Mouse (Mus musculus) gastrocnemius, adult 18-20 months (tissue): ENCODE measurements around the gene Myh6. TPM values are rescaled to one million over a fixed set of nuclear protein-coding genes. Genes with fewer than 3 reads are reported as not detected.
"Not testable (repeated sequence)": the region's sequence is repeated elsewhere in the genome, so short reads cannot be mapped to it uniquely, and the experiment has no call there.

Experiments
- DNase-seq: peaks from one replicate; pipeline ENCODE4 v3.0.0; 2021; ENCODE audit warnings: low spot score
- total RNA-seq, 2 experiments: library from RNA; stranded (reverse); gene quantifications; 2 replicates each; pipeline ENCODE4 v1.2.3; 2021

Gene Myh6
- total RNA-seq, 2 experiments from 2014 or later = 174 to 189 TPM

DNA sequence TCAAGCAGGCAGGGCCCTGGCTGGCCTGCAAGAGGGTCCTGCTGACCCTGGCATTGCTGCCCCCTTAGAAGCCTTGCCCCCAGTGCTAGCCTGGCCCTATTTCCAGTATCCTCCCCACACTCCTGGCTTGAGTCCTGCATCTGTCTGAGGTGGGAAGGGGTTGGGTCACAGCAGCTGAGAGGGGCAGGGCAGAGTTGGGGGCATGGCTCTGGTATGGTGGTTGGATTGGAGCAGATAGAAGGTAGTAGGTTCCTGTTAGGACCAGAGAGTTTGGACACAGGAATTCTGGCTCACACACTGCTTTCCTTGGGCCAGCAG lies 28.1 kb upstream of the Myh6 start:
- DNase-seq = no peak

DNA sequence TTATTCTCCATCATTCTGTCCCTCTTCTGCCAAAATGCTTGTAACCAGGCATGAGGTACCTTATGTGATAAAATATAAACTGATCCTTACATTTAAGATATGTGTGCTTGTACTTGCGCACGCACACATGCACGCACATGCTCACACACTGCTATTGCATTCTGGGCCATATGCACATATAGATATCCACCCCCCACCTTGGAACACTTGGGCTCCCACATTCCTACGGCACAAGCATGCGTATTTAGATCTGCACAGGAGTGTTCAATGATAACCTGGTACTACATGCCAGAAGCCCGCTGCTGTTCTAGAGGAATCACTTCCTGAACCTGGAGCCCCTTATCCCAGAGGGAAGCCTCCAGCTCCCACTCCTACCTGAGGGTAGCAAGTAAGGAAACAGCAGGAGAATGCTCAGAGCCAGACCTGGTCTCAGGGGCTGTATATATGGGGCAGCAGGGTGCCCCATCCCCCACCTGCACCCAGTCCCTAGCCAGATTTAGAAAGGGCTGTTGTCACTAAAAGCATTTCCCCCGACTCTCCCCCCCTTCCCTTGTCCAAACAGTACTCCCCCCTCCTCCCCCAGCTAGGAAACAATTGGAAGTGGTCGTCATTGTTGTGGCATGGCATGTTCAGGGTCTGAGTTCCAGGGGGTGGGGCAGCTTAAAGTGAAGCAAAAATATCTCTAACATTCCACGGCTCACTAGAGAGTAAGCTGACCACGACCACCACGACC lies 27.6 kb upstream of the Myh6 start, which contains the start of gene Myh7:
TSS of gene Myh7 (minus strand) at position 491 of the 733 bp plus-strand sequence.
- DNase-seq = no peak

DNA sequence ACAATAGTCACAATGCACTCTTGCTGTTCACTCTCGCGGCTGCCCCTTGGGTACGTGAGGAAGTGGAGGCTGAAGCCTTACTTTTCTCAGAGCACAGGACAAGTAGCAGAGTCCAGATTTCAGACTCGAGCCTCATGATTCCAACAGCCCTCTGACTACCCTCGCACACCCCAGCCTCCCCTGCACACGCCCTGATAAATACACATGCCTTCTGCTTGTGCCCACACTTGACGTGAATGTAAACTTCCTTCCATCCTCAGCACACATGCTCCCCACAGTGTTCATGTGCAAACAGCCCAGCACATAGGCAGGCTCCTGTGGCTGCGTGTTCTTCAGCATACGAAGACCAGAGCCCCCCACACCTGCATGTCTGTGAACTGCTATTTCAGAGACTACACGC lies 26.9 kb upstream of the Myh6 start:
- no peak for DNase-seq

DNA sequence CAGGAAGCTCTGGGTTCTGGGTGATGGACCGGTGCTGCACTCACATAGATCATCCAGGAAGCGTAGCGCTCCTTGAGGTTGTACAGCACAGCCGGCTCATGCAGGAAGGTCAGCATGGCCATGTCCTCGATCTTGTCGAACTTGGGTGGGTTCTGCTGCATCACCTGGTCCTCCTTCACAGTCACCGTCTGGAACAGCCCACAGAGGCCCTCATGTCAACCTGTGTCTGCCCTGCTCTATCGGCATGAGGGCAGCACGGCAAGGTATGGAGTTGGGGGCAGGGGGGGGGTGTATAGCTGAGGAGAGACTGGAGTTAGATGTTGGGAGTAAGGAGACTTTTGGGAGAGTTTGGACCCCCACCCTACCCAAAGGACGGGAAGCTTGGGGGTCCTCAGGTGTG lies 25.5 kb upstream of the Myh6 start:
- no peak for DNase-seq

DNA sequence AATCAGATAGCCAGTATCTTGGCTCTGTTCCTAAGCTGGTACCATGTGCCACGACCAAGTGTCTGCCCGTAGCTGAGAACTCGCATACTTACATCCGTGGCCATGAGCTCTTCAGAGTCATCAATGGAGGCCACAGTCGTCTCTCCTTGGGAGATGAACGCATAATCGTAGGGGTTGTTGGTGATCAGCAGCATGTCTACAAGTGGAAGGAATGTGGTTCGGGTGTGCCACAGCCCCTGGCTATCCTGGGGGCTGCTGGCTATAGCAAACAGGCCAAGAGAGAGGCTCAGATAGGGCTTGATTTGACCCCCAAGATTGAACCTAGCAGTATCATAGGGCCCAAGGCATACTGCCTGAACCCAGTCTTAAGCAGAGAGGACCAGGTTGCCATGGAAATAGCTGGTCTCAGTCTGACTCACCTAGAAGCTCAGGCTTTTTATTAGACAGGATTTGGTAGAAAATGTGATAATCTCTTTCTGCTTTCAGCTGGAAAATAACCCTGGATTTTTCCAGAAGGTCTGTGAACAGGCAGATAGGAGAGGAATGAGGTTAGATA lies 23.2 kb upstream of the Myh6 start:
- no peak for DNase-seq

DNA sequence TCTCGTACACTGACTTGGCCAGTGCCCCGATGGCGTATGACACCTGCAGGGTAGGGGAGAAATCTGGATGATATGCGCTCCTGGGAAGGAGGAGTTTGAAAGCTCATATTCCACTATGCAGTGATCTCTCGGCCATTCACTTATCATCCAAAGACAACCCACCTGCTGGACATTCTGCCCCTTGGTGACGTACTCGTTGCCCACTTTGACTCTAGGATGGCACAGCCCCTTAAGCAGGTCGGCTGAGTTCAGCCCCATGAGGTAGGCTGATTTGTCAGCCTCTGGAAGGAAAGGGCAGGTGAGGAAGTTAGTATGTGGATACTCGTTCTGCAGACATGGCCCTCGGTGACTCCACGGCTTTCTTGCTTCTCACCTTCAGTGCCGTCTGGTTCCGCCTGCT lies 22.2 kb upstream of the Myh6 start:
- no peak for DNase-seq

DNA sequence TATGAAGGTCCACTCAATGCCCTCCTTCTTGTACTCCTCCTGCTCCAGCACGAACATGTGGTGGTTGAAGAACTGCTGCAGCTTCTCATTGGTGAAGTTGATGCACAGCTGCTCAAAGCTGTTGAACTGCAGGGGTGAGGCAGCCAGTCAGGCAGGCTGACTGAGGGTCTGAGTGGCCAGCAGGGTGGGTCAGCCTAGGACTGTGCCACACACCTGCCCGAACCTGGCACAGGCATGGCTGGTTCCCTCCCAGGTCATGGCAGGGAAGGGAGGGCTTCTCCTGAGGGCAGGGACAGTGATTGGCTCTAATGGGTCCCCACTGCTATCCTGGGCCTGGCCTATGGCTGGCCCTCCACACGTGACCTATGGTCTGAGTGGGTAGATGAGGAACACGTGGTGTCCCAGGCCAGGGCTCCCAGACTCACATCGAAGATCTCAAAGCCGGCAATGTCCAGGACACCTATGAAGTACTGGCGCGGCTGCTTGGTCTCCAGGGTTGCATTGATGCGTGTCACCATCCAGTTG lies 21.7 kb upstream of the Myh6 start:
- not testable (repeated sequence) for DNase-seq

DNA sequence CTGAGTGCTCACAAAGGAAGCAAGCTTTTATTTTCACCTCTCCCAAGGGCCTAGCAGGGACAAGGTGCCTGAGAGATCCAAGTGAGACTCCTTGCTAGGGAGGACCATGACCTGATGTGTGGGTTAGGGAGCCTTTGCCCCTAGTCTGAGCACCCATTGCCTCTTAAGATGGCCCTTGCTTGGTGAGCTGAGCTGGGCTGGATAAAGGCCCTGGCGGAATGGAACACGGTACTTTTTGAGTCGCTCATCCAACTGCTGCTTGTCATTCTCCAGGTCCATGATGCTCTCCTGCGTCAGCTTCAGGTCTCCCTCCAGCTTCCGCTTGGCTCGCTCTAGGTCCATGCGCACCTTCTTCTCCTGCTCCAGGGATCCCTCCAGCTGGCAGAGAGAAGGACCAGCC lies 15.2 kb upstream of the Myh6 start:
- no peak for DNase-seq

DNA sequence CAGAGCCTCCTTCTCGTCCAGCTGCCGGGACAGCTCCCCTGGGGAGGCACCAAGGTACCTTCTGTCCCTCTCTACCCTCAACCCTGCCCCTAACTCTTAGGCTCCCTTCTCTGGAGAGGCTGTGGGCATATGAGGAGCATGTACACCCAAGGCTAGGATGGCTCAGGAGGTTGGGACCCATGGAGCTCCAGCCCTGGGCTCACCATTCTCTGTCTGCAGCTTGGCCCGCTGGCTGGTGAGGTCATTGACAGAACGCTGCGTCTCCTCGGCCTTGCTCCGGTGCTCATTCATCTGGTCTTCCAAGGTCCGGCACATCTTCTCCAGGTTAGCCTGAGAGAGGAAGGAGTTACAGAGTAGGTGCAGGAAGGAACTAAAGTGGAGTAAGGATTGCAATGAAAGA lies 11.9 kb upstream of the Myh6 start:
- DNase-seq = no peak

DNA sequence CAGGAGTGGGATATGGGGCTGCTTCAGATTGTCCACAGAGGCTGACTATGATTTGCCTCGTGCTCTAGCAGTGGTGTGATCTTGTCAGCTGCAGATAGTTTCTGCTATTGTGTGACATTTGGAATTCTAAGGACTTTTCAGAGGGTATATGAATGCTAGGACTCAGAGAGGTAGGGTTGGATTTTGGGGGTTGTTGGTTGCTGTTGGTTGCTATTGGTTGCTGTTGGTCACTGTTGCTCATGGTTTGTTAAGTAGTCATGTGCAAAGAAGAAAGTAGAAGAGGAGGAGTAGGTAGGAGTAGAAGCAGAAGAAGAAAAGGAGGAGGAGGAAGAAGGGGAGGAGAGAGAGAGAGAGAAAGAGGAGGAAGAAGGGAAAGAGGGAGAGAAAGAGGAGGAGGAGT lies 9.9 kb upstream of the Myh6 start, which contains the start of gene Gm17428:
TSS of gene Gm17428 (plus strand) at position 301 of the 400 bp plus-strand sequence.
- no peak for DNase-seq

DNA sequence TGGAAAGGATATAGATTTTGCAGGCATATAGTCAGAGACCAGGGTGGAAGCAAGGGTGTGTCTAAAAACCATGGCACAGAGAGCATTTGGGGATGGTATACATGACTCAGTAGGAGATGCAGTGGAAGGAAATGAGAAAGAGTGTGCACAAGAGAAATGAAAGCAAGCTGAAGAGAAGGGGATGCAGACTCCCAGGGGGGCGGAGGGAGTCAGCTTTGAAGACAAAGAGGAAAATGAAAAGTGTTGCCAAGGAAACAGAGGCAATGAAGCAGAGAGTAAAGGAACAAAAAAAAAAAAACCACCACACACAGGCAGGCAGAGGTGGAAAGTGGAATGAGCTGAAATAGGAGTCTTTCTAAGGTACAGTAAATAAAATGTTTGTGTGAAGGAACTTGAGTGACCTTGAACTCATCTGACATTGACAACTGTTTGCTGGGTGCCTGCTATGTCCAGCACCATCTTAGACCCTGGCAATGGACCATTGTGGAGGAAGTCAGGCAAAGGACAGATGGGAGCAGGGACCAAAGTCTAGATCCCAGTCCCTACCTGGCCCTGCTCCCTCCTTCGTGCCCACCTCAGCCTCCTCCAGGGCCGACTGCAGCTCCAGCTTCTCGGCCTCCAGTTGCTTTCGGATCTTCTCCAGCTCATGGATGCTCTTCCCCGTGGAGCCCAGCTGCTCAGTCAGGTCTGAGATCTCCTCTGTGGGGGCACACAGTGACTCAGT lies 7.5 kb upstream of the Myh6 start:
- DNase-seq = no peak

DNA sequence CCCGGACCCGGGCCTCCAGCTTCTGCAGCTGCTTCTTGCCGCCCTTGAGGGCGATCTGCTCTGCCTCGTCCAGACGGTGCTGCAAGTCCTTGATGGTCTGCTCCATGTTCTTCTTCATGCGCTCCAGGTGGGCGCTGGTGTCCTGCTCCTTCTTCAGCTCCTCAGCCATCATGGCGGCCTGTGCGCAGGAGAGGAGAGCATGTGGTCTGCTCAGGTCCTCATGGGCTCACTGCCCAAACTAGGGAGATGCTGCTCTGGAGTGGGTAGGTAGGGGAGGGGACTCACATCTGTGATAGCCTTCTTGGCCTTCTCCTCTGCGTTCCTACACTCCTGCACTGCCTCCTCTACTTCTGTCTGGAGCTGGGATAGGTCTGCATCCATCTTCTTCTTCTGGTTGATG lies 6.1 kb upstream of the Myh6 start:
- DNase-seq = not testable (repeated sequence)

DNA sequence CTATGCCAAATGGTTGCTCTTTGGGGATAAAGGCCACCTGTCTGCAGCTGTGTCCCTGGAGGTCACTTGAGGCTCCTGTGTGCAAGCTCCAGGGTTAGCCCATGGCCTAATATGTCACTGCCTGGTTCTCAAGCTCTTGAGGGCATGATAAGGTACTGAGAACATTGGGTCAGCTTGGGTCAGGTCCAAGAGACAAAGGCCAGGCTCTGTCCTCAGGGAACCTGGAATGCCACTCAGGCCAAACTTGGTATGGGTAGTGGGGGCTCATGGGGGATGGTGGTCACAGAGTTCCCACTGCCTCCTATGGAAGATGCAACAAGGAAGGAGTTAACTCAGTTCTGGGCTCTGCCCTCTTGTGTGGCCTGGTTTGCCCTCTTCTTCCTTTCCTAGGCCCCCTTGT lies 1.6 kb upstream of the Myh6 start:
- DNase-seq = no peak

DNA sequence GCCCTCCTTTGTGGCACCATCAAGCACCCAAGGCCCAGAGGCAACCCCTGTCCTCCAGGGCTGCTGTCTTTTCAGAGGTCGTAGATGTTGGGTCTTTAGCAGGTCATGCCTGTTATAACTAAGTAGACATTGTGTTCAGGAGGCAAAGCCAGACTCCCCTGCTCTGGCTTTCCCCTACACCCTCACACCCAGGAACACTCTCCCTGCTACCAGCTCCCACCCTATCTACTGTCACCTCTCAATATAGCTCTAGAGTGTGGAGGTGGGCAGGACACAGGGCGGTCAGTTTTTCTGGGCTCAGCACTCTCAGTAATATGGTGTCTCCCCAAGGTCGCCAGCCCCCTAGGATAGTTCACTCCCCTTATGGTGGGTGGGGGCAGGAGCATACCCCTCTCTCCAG lies 1.1 kb upstream of the Myh6 start:
- no peak for DNase-seq

DNA sequence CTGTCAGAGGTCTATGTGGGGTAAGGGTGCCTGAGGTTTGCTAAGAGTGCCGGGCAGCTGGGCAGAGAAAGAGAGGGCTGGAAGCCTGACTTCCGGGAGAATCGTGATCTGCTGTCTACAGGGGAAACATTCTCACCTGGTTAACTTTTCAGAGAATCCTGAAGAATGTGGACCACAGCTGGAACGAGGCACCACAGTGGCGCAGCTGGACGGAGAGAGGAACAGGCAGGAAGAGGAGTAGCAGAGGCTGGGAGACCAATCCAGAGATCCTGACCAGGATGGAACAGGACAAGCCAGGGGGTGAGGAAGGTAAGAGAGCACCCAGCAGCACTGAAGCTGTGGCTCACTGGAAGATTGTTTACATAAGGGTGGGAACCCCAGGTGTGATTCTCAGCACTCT lies 1.1 kb downstream of the Myh6 start:
- DNase-seq = no peak

DNA sequence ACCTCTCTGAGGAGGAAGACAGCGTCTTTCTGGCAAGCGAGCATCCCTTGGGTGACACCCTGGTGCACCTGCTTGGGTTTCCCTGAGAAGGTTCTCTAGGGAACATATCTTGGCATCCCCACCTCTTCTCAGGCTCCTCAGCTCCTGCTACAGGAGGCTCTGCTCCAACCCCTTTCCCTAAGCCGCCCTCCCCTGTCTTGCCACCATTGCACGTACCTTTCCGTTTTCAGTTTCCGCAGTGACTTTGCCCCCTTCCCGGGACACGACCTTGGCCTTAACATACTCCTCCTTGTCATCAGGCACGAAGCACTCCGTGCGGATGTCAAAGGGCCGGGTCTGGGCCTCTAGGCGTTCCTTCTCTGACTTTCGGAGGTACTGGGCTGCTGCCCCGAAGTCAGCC lies 1.7 kb downstream of the Myh6 start:
- DNase-seq = no peak

DNA sequence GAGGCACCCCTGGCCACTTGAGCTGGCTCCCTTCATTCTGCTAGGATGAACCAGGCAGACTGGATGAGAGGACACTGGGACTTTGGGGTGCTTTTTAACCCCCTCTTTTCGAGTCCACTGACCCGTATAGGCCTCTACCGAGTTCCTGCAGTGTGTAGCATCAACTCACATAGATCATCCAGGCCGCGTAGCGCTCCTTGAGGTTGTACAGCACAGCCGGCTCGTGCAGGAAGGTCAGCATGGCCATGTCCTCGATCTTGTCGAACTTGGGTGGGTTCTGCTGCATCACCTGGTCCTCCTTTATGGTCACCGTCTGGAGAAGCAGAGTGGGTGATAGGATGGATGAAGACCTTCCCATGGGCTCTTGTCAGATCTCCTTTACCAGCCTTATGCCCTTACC lies 3.0 kb downstream of the Myh6 start:
- DNase-seq = no peak

DNA sequence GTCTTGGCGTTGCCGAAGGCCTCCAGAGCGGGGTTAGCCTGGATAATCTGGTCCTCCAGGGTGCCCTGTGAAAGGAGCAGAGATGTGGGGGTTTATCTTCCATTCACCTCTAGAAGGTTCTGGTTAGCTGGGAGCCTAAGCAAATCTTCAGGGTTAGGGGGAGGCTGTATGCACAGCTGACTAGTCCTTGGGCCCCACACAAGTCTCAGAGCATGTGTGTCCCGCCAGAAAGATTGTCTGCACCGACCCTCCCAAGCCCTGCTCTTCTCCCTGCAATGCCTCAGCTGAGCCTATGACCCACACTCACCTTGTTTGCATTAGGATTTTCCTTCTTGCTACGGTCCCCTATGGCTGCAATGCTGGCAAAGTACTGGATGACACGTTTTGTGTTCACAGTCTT lies 4.0 kb downstream of the Myh6 start:
- no peak for DNase-seq

DNA sequence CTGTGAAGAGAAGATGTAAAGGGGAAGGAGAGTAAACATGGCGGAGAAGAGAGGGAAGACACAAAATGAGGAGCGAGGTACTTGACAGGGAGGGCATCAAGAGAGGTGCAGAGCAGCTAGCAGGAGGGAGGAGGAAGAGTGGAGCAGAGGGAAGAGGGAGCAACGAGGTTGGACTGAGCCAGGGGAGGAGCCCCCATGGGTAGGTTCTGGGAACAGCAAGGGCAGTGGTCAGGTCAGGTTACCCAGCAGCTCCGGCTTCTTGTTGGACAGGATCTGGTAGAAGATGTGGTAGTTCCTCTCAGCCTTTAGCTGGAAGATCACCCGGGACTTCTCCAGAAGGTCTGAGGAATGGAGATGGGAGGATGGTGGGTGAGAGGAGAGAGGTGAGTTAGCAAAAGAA lies 5.2 kb downstream of the Myh6 start:
- DNase-seq = no peak

DNA sequence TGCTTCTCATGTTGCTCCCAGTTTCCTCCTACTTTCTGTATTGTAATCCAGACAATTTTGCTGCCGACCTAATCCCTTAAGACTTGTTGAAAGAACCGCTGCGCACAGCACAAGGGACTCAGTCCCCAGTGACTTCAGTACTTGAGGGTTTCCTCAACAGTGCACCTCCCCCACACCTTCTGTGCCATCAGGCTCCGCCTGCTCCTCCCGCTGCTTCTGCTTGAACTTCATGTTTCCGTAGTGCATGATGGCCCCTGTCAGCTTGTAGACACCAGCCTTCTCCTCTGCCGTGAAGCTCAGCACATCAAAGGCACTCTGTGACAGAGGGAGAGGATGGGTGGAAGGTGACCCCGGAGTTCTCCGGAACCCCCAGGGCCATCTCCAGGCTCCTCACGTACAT lies 6.0 kb downstream of the Myh6 start:
- no peak for DNase-seq

DNA sequence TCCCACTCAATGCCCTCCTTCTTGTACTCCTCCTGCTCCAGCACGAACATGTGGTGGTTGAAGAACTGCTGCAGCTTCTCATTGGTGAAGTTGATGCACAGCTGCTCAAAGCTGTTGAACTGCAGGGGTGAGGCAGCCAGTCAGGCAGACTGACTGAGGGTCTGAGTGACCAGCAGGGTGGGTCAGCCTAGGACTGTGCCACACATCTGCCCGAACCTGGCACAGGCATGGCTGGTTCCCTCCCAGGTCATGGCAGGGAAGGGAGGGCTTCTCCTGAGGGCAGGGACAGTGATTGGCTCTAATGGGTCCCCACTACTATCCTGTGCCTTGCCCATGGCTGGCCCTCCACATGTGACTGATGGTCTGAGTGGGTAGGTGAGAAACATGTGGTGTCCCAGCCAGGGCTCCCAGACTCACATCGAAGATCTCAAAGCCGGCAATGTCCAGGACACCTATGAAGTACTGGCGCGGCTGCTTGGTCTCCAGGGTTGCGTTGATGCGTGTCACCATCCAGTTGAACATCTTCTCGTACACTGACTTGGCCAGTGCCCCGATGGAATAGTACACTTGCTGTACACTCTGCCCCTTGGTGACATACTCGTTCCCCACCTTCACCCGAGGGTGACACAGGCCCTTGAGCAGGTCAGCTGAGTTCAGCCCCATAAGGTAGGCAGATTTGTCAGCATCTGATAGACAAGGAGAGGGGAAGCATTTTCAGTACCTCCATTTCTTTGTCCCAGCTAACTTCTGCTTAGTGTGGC lies 6.7 kb downstream of the Myh6 start:
- DNase-seq = not testable (repeated sequence)

DNA sequence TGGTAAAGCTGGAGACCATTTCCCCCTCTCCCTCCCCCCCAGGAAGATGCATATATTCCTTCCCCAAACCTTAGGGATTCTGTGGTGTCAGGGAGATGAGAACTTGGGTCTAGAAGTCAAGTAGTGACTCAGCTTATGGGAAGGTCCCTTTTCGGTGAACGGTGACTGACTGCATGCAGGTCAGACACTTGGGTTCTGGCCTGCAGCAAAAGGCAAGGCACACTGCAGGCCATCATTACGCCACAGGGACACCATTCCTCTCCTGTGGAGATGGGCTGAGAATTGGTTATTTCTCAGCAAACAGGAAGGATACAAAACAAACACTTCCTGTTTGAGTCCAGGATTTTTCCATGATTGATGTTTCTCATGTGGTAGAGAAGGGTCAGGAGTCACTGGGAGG lies 7.5 kb downstream of the Myh6 start:
- DNase-seq = no peak
